Mouse (Mus musculus): ENCODE measurements around the gene Tmem41a.

DNA sequence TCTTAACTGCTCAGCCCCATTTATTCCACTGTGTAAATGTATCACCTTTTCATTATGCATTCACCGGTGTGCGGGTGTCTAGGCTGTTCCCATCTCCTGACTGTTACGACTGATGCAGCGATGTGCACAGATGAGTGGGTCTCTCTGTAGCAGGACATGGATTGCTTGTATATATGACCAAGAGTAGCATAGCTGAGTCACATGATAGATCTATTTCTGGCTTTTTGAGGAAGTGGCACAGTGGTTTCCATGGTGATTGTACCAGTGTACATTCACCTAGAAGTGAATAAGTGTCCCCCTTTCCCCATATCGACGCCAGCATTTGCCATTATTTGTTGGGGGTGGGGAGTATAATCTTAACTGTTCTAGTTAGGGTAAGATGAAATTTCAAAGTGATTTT lies 34.0 kb downstream of the Tmem41a start:
- TF ChIP-seq CTCF (IDR thresholded peaks at IDR 0.05; ENCODE audit: extremely low read depth, insufficient read depth, insufficient read length, insufficient replicate concordance): no peak
- no peak for TF ChIP-seq POLR2A (IDR thresholded peaks at IDR 0.05; ENCODE audit: low read depth, low read length)
